32 mouse cellular contexts compared by ENCODE assay signal in genomic region chr12:107532871-107533270, GRCm38 (mm10). TPM values are rescaled to one million over a fixed set of nuclear protein-coding genes. Genes with fewer than 3 reads are reported as not detected.
DNase-seq lines count a peak whose midpoint lies in the region; ATAC-seq and TF ChIP-seq lines count a peak whose summit lies in the region.
"Had no signal": no experiment of that assay in that cellular context is flagged by ENCODE, and none has a peak within 500 bp of the region (broad histone marks: within the 10 kb centered on the region; RNA-seq: fewer than 3 reads in every experiment).

No protein-coding gene starts in this region.

- H3K9ac ChIP-seq in forebrain, embryonic 14.5 days (ENCODE audit: low read length) = no peak overlapping the region
- no peak overlapping the region for H3K9ac ChIP-seq in forebrain, embryonic 13.5 days
- no peak overlapping the region for H3K9ac ChIP-seq in hindbrain, postnatal 0 days (replicated peaks; ENCODE audit: low read length)
- no peak overlapping the region for H3K9ac ChIP-seq in hindbrain, embryonic 16.5 days (ENCODE audit: low read depth, low read length)
- no peak overlapping the region for H3K9ac ChIP-seq in midbrain, postnatal 0 days (replicated peaks; ENCODE audit: low read length, poor library complexity, severe bottlenecking)
- H3K9ac ChIP-seq in midbrain, embryonic 16.5 days (ENCODE audit: low read depth, low read length) = no peak overlapping the region
- H3K9ac ChIP-seq: embryonic facial prominence, embryonic 12.5 days; embryonic facial prominence, embryonic 15.5 days; heart, embryonic 12.5 days; heart, embryonic 15.5 days; hindbrain, embryonic 15.5 days had no signal

- 78% methylated on average over 7 of the region's 7 CpGs for WGBS in forebrain, embryonic 14.5 days
- 79% methylated on average over 7 of the region's 7 CpGs for WGBS in forebrain, embryonic 13.5 days
- WGBS in hindbrain, postnatal 0 days = 45% methylated on average over 7 of the region's 7 CpGs
- WGBS in hindbrain, embryonic 16.5 days = 47% methylated on average over 7 of the region's 7 CpGs
- WGBS in midbrain, postnatal 0 days = 57% methylated on average over 7 of the region's 7 CpGs
- WGBS in midbrain, embryonic 16.5 days = 66% methylated on average over 7 of the region's 7 CpGs

- no peak overlapping the region for H3K4me3 ChIP-seq in forebrain, embryonic 14.5 days (ENCODE audit: low read depth, low read length)
- H3K4me3 ChIP-seq in forebrain, embryonic 13.5 days = no peak overlapping the region
- H3K4me3 ChIP-seq in hindbrain, postnatal 0 days (ENCODE audit: low read length) = no peak overlapping the region
- no peak overlapping the region for H3K4me3 ChIP-seq in hindbrain, embryonic 16.5 days (ENCODE audit: low read length)
- H3K4me3 ChIP-seq in midbrain, postnatal 0 days (ENCODE audit: low read depth, low read length) = no peak overlapping the region
- H3K4me3 ChIP-seq in midbrain, embryonic 16.5 days (ENCODE audit: low read depth, low read length) = no peak overlapping the region
- H3K4me3 ChIP-seq: embryonic facial prominence, embryonic 12.5 days; embryonic facial prominence, embryonic 15.5 days; heart, embryonic 12.5 days; heart, embryonic 15.5 days; hindbrain, embryonic 10.5 days; hindbrain, embryonic 15.5 days had no signal

- no peak overlapping the region for H3K27ac ChIP-seq in forebrain, embryonic 14.5 days (ENCODE audit: low read depth, low read length)
- H3K27ac ChIP-seq in forebrain, embryonic 13.5 days = no peak overlapping the region
- H3K27ac ChIP-seq in hindbrain, postnatal 0 days = no peak overlapping the region
- H3K27ac ChIP-seq in hindbrain, embryonic 16.5 days (ENCODE audit: low read depth, low read length) = no peak overlapping the region
- H3K27ac ChIP-seq in midbrain, postnatal 0 days (ENCODE audit: low read depth, low read length) = no peak overlapping the region
- no peak overlapping the region; the same call in 1 of the 2 replicates for H3K27ac ChIP-seq in midbrain, embryonic 16.5 days (ENCODE audit: low read length)
- H3K27ac ChIP-seq: embryonic facial prominence, embryonic 12.5 days; embryonic facial prominence, embryonic 15.5 days; heart, embryonic 15.5 days; hindbrain, embryonic 10.5 days; hindbrain, embryonic 15.5 days had no signal

- no peaks in the 10 kb centered on the region for H3K4me1 ChIP-seq in forebrain, embryonic 14.5 days (ENCODE audit: control insufficient read depth, insufficient read depth, low read length)
- H3K4me1 ChIP-seq in forebrain, embryonic 13.5 days = no peaks in the 10 kb centered on the region
- H3K4me1 ChIP-seq in hindbrain, postnatal 0 days (ENCODE audit: insufficient read depth, low read length) = no peaks in the 10 kb centered on the region
- no peaks in the 10 kb centered on the region for H3K4me1 ChIP-seq in hindbrain, embryonic 16.5 days (ENCODE audit: control insufficient read depth, insufficient read depth, low read depth, low read length)
- no peaks in the 10 kb centered on the region for H3K4me1 ChIP-seq in midbrain, postnatal 0 days (ENCODE audit: insufficient read depth, low read length)
- no peaks in the 10 kb centered on the region for H3K4me1 ChIP-seq in midbrain, embryonic 16.5 days (ENCODE audit: control insufficient read depth, insufficient read depth, low read length)
- H3K4me1 ChIP-seq: embryonic facial prominence, embryonic 12.5 days; embryonic facial prominence, embryonic 15.5 days; heart, embryonic 12.5 days; heart, embryonic 15.5 days; hindbrain, embryonic 10.5 days had no signal

- no peaks in the 10 kb centered on the region for H3K27me3 ChIP-seq in forebrain, embryonic 14.5 days (replicated peaks; ENCODE audit: control insufficient read depth, insufficient read depth, low read length)
- H3K27me3 ChIP-seq in forebrain, embryonic 13.5 days = no peaks in the 10 kb centered on the region
- no peaks in the 10 kb centered on the region for H3K27me3 ChIP-seq in hindbrain, postnatal 0 days (ENCODE audit: insufficient read depth, low read length)
- H3K27me3 ChIP-seq in hindbrain, embryonic 16.5 days (replicated peaks; ENCODE audit: control insufficient read depth, insufficient read depth, low read length) = no peaks in the 10 kb centered on the region
- no peaks in the 10 kb centered on the region for H3K27me3 ChIP-seq in midbrain, postnatal 0 days (ENCODE audit: insufficient read depth, low read length)
- H3K27me3 ChIP-seq in midbrain, embryonic 16.5 days (ENCODE audit: control insufficient read depth, insufficient read depth, low read depth, low read length) = no peaks in the 10 kb centered on the region
- H3K27me3 ChIP-seq: embryonic facial prominence, embryonic 12.5 days; embryonic facial prominence, embryonic 15.5 days; heart, embryonic 15.5 days; hindbrain, embryonic 15.5 days had no signal

- DNase-seq in forebrain, embryonic 14.5 days (ENCODE audit: low spot score) = peak; percentile 25
- DNase-seq in hindbrain, postnatal 0 days (ENCODE audit: low spot score) = peak; percentile 39
- DNase-seq in midbrain, postnatal 0 days (ENCODE audit: low spot score) = peak; percentile 35
- no peak for DNase-seq in embryo, embryonic 10 days (ENCODE audit: low spot score)
- DNase-seq: adrenal gland, adult 2 months; adrenal gland, postnatal 14 days; cerebellum, adult 18-20 months; cerebellum, adult 9-10 months; cerebellum, postnatal 36 days; gastrocnemius, postnatal 25 days; heart, adult 18-20 months; heart, postnatal 10 days; heart, postnatal 36 days; kidney, adult 18-20 months had no signal

- no peak overlapping the region for H3K4me2 ChIP-seq in forebrain, embryonic 14.5 days (ENCODE audit: low read length)
- no peak overlapping the region for H3K4me2 ChIP-seq in forebrain, embryonic 13.5 days
- no peak overlapping the region for H3K4me2 ChIP-seq in hindbrain, postnatal 0 days (ENCODE audit: low read depth, low read length)
- no peak overlapping the region for H3K4me2 ChIP-seq in hindbrain, embryonic 16.5 days (ENCODE audit: low read length)
- no peak overlapping the region for H3K4me2 ChIP-seq in midbrain, postnatal 0 days (ENCODE audit: low read depth, low read length, poor library complexity, severe bottlenecking)
- no peak overlapping the region for H3K4me2 ChIP-seq in midbrain, embryonic 16.5 days (ENCODE audit: low read length)
- H3K4me2 ChIP-seq: embryonic facial prominence, embryonic 12.5 days; embryonic facial prominence, embryonic 15.5 days; heart, embryonic 12.5 days; heart, embryonic 15.5 days; hindbrain, embryonic 15.5 days had no signal

- no peak for TF ChIP-seq CTCF in hindbrain, postnatal 0 days (IDR thresholded peaks at IDR 0.05; ENCODE audit: low read depth)
- no peak for TF ChIP-seq CTCF in midbrain, postnatal 0 days (IDR thresholded peaks at IDR 0.05)

- H3K9me3 ChIP-seq in forebrain, embryonic 14.5 days (replicated peaks; ENCODE audit: control insufficient read depth, low read length) = no peaks in the 10 kb centered on the region
- H3K9me3 ChIP-seq in forebrain, embryonic 13.5 days (replicated peaks) = peaks cover 6% of the 10 kb centered on the region; the same call in 1 of the 2 replicates
- no peaks in the 10 kb centered on the region for H3K9me3 ChIP-seq in hindbrain, postnatal 0 days (ENCODE audit: low read length)
- H3K9me3 ChIP-seq in hindbrain, embryonic 16.5 days (ENCODE audit: control insufficient read depth, low read length) = no peaks in the 10 kb centered on the region
- H3K9me3 ChIP-seq in midbrain, postnatal 0 days (ENCODE audit: low read length) = no peaks in the 10 kb centered on the region
- H3K9me3 ChIP-seq in midbrain, embryonic 16.5 days (replicated peaks; ENCODE audit: control insufficient read depth, low read length, poor library complexity, severe bottlenecking) = no peaks in the 10 kb centered on the region; the same call in 1 of the 2 replicates
- H3K9me3 ChIP-seq: embryonic facial prominence, embryonic 12.5 days; embryonic facial prominence, embryonic 15.5 days; heart, embryonic 15.5 days; hindbrain, embryonic 10.5 days; hindbrain, embryonic 15.5 days had no signal

- no peak for ATAC-seq in forebrain, embryonic 14.5 days
- ATAC-seq in forebrain, embryonic 13.5 days = no peak
- no peak for ATAC-seq in hindbrain, postnatal 0 days
- no peak for ATAC-seq in hindbrain, embryonic 16.5 days
- ATAC-seq in midbrain, postnatal 0 days (ENCODE audit: low FRiP score) = no peak
- ATAC-seq in midbrain, embryonic 16.5 days = no peak
- ATAC-seq: CD4-positive, CD25-positive, alpha-beta regulatory T cell, adult 4 months; inflammation-experienced regulatory T-cells, adult 6 months; intestine, embryonic 16.5 days had no signal

- H3K36me3 ChIP-seq in forebrain, embryonic 14.5 days (ENCODE audit: control insufficient read depth, insufficient read depth, low read length) = no peaks in the 10 kb centered on the region
- no peaks in the 10 kb centered on the region for H3K36me3 ChIP-seq in forebrain, embryonic 13.5 days (ENCODE audit: poor library complexity, severe bottlenecking)
- no peaks in the 10 kb centered on the region for H3K36me3 ChIP-seq in hindbrain, postnatal 0 days (ENCODE audit: insufficient read depth, low read length)
- no peaks in the 10 kb centered on the region for H3K36me3 ChIP-seq in hindbrain, embryonic 16.5 days (ENCODE audit: control insufficient read depth, insufficient read depth, low read length)
- no peaks in the 10 kb centered on the region for H3K36me3 ChIP-seq in midbrain, postnatal 0 days (ENCODE audit: insufficient read depth, low read length)
- H3K36me3 ChIP-seq in midbrain, embryonic 16.5 days (ENCODE audit: control insufficient read depth, insufficient read depth, low read length) = no peaks in the 10 kb centered on the region
- H3K36me3 ChIP-seq: embryonic facial prominence, embryonic 12.5 days; embryonic facial prominence, embryonic 15.5 days; heart, embryonic 12.5 days; heart, embryonic 15.5 days; hindbrain, embryonic 10.5 days; hindbrain, embryonic 15.5 days had no signal

RNA-seq across cellular contexts. Expression of gene 3110018I06Rik, which starts 44.4 kb away (rescaled TPM):
- not detected in 2 replicates for polyA plus RNA-seq in forebrain, embryonic 14.5 days (2014; fragmentation: Nextera tagmentation; extraction: Ambion mirVana)
- not detected in 2 replicates for polyA plus RNA-seq in forebrain, embryonic 13.5 days (2015; fragmentation: Nextera tagmentation; extraction: Ambion mirVana)
- not detected in 2 replicates for total RNA-seq in hindbrain, postnatal 0 days (2014; rRNA removed)
- polyA plus RNA-seq in hindbrain, postnatal 0 days (2015; fragmentation: Nextera tagmentation; extraction: Ambion mirVana) = not detected in 2 replicates
- polyA plus RNA-seq in hindbrain, embryonic 16.5 days (2015; fragmentation: Nextera tagmentation; extraction: Ambion mirVana) = not detected in 2 replicates
- total RNA-seq in midbrain, postnatal 0 days (2014; rRNA removed) = not detected in 2 replicates
- not detected in 2 replicates for polyA plus RNA-seq in midbrain, postnatal 0 days (2015; fragmentation: Nextera tagmentation; extraction: Ambion mirVana)
- not detected in 2 replicates for polyA plus RNA-seq in midbrain, embryonic 16.5 days (2015; fragmentation: Nextera tagmentation; extraction: Ambion mirVana)
- total RNA-seq: adrenal gland, adult 2 months; adrenal gland, postnatal 14 days; adrenal gland, postnatal 4 days; gastrocnemius, adult 8-10 months; gastrocnemius, postnatal 25 days; heart, adult 18-20 months; heart, postnatal 10 days; heart, postnatal 36 days; MEL had no signal
- polyA plus RNA-seq: adrenal gland, adult 2 months; C2C12; CD4-positive, CD25-positive, alpha-beta regulatory T cell, adult 4 months; embryonic facial prominence, embryonic 12.5 days; embryonic facial prominence, embryonic 15.5 days; forebrain, embryonic 11.5 days; gonadal fat pad, adult 2 months; heart, embryonic 12.5 days; heart, embryonic 15.5 days; hindbrain, embryonic 10.5 days; hindbrain, embryonic 15.5 days; inflammation-experienced regulatory T-cells, adult 6 months; intestine, embryonic 16.5 days had no signal
